Mouse (Mus musculus): Measurements from ENCODE around the gene Plcb2. TPM values are rescaled to one million over a fixed set of nuclear protein-coding genes. Genes with fewer than 3 reads are reported as not detected.

The Plcb2 gene
- total RNA-seq, 2 experiments from 2014 or later: 1.8 to 3.0 TPM

- peak; percentile 59 for DNase-seq
Measured at GRCm38 (mm10) chr2:118682544-118683260, 45.5 kb downstream of the Plcb2 start.

- DNase-seq: no peak
Measured at GRCm38 (mm10) chr2:118680926-118681325, 47.3 kb downstream of the Plcb2 start.

- DNase-seq: no peak
Measured at GRCm38 (mm10) chr2:118679577-118679976, 48.7 kb downstream of the Plcb2 start.

GRCm38 (mm10) chr2:118677817-118678216 lies 50.4 kb downstream of the Plcb2 start:
- DNase-seq: no peak

- peak; percentile 73 for DNase-seq
Measured at GRCm38 (mm10) chr2:118676839-118677741, 51.1 kb downstream of the Plcb2 start.

- DNase-seq: no peak
Measured at GRCm38 (mm10) chr2:118674500-118674899, 53.7 kb downstream of the Plcb2 start.

GRCm38 (mm10) chr2:118673686-118674465 lies 54.4 kb downstream of the Plcb2 start:
- DNase-seq: no peak

GRCm38 (mm10) chr2:118671728-118672127 lies 56.5 kb downstream of the Plcb2 start:
- DNase-seq: peak; percentile 65

- DNase-seq: peak; percentile 67
Measured at GRCm38 (mm10) chr2:118669785-118670184, 58.5 kb downstream of the Plcb2 start.

- DNase-seq: no peak
Measured at GRCm38 (mm10) chr2:118669245-118669644, 59.0 kb downstream of the Plcb2 start.

GRCm38 (mm10) chr2:118667181-118667580 lies 61.1 kb downstream of the Plcb2 start:
- DNase-seq: peak; percentile 43

- no peak for DNase-seq
Measured at GRCm38 (mm10) chr2:118665616-118666015, 62.6 kb downstream of the Plcb2 start.

- DNase-seq: no peak
Measured at GRCm38 (mm10) chr2:118664975-118665516, 63.2 kb downstream of the Plcb2 start.

GRCm38 (mm10) chr2:118663804-118664766 lies 64.2 kb downstream of the Plcb2 start:
- peak; percentile 65 for DNase-seq

GRCm38 (mm10) chr2:118662902-118663803 lies 65.1 kb downstream of the Plcb2 start, which contains the start of gene Pak6:
TSS of gene Pak6 (plus strand) at chr2:118663303.
- DNase-seq: peak; percentile 57

GRCm38 (mm10) chr2:118661891-118662290 lies 66.3 kb downstream of the Plcb2 start:
- DNase-seq: no peak

- DNase-seq: peak; percentile 64
Measured at GRCm38 (mm10) chr2:118659998-118660452, 68.2 kb downstream of the Plcb2 start.

GRCm38 (mm10) chr2:118659493-118659892 lies 68.7 kb downstream of the Plcb2 start:
- no peak for DNase-seq

- DNase-seq: peak; percentile 53
Measured at GRCm38 (mm10) chr2:118659077-118659476, 69.2 kb downstream of the Plcb2 start.

GRCm38 (mm10) chr2:118658457-118658856 lies 69.8 kb downstream of the Plcb2 start:
- no peak for DNase-seq

Measured in adrenal gland, postnatal 10 days (tissue).